Mouse (Mus musculus) midbrain, embryonic 16.5 days (tissue): ENCODE measurements at regions not wholly inside any gene's neighbourhood (a gene's known extent, or its start where the extent isn't known, plus 50 kb on each side); places are given as distances from the start of the nearest gene placed in this dataset.

Source experiments
- ATAC-seq: fragments of 200-750 bp; cut with Nextera tagmentation; 2 replicates; pipeline ENCODE4 v1.8.0; 2017; ENCODE audit warnings: moderate TSS enrichment
- H3K27ac ChIP-seq: fragments of 300-500 bp; sonication (generic); 2 replicates; pipeline ENCODE4 v1.5.1; 2014; ENCODE audit warnings: mild to moderate bottlenecking, low read length, mixed read lengths
- H3K27me3 ChIP-seq: fragments of 300-500 bp; sonication (generic); 2 replicates; pipeline ENCODE4 v1.6.1; 2014; ENCODE audit warnings: low read depth, low read length, mixed read lengths; ENCODE audit not compliant: control insufficient read depth, insufficient read depth
- H3K36me3 ChIP-seq: fragments of 300-500 bp; sonication (generic); 2 replicates; pipeline ENCODE4 v1.6.1; 2014; ENCODE audit warnings: mild to moderate bottlenecking, low read length, moderate library complexity, mixed read lengths; ENCODE audit not compliant: control insufficient read depth, insufficient read depth
- H3K4me1 ChIP-seq: fragments of 300-500 bp; sonication (generic); 2 replicates; pipeline ENCODE4 v1.6.1; 2014; ENCODE audit warnings: mild to moderate bottlenecking, low read length, mixed read lengths; ENCODE audit not compliant: control insufficient read depth, insufficient read depth
- H3K4me2 ChIP-seq: fragments of 300-500 bp; sonication (generic); 2 replicates; pipeline ENCODE4 v1.6.1; 2014; ENCODE audit warnings: mild to moderate bottlenecking, low read length, mixed read lengths
- H3K4me3 ChIP-seq: fragments of 300-500 bp; sonication (generic); 2 replicates; pipeline ENCODE4 v1.5.1; 2014; ENCODE audit warnings: low read depth, mild to moderate bottlenecking, low read length, moderate library complexity, mixed read lengths
- H3K9ac ChIP-seq: fragments of 300-500 bp; sonication (generic); 2 replicates; pipeline ENCODE4 v1.6.1; 2014; ENCODE audit warnings: low read depth, low read length, mixed read lengths
- H3K9me3 ChIP-seq: fragments of 300-500 bp; sonication (generic); replicated peaks from 2 replicates; pipeline ENCODE4 v1.6.1; 2014; ENCODE audit warnings: mild to moderate bottlenecking, low read length, mixed read lengths; ENCODE audit not compliant: control insufficient read depth, poor library complexity, severe bottlenecking
- WGBS: fragments of 180-500 bp; shearing (Covaris S2); extraction: QIAGEN DNeasy Blood & Tissue Kit; methylation state at CpG from one replicate; pipeline ENCODE4 v1.1.7; 2014; 5-methylcytosine and 5-hydroxymethylcytosine counted together

DNA sequence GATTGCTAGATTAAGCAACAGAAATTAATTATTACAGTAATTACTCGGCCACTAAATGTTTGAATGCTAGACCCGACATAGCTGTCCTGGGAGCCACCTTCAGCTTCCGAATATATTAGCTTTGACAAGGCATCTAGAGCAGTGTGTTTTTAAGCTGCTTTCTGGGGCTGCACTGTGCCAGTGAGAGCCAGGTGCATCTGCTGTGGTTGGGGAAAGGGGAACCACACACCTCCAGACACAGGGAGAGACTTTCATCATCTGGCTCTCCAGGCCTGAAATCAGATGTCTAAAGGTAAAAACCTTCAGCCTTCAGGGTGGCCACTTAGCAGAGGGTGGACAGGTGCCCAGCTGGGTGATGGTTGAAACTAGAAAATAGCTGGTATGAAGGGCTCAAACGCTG, 171.4 kb downstream of the Ttc8 start:
- Histone ChIP-seq H3K4me3 (no peak overlapping the region), H3K4me1 (peaks cover 14% of the 10 kb centered on the region), H3K27me3 (no peaks in the 10 kb centered on the region; the same call in 1 of the 2 replicates), H3K9ac (no peak overlapping the region), H3K4me2 (no peak overlapping the region), H3K9me3 (no peaks in the 10 kb centered on the region), H3K27ac (no peak overlapping the region), H3K36me3 (no peaks in the 10 kb centered on the region)
- WGBS, result 58% methylated on average over 4 of the region's 4 CpGs
- ATAC-seq, result no peak

DNA sequence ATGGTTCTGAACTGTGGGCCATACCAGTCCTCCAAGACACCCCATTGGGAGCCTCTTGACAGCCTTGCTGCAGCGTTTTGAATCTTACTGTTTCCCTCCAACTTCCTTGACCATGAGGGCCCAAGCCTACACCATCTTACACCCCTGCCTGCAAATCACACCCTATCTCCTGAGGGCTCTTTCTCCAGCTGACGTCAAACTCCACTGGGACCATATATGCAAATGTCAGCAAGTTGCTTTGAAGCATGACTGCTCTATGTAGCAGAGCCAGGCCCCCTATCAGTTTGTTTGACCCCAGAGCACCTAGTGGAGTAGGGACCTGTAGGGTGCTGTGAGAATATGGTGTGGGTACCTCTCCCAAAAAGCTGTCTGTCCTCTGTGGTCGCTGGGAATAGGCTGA, 172.8 kb downstream of the Ttc8 start:
- 74% methylated on average over 3 of the region's 3 CpGs for WGBS
- Histone ChIP-seq H3K4me3 (no peak overlapping the region), H3K4me1 (peaks cover 1% of the 10 kb centered on the region), H3K36me3 (no peaks in the 10 kb centered on the region), H3K27me3 (no peaks in the 10 kb centered on the region; the same call in 1 of the 2 replicates), H3K9ac (no peak overlapping the region), H3K27ac (no peak overlapping the region), H3K4me2 (no peak overlapping the region), H3K9me3 (no peaks in the 10 kb centered on the region)
- no peak for ATAC-seq

DNA sequence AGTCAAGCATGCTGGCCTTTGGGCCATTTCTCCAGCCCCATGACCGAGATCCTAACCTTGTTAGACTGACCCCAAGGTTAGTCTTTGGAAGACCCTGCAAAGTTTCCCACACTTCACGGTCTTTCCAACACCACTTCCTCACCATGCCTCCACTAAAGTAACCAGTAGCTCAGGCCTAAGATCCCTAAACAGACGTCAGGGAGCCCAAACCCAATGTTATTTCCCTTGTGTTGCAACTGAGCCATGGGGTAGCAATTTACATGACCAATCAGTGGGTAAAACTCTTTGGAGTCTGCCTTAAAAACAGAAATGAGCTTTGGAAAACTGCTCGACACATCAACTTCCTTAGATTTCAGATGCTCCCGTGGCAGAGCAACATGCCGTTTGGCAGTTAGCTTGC, 173.6 kb downstream of the Ttc8 start:
- Histone ChIP-seq H3K36me3 (no peaks in the 10 kb centered on the region), H3K9ac (no peak overlapping the region), H3K4me2 (no peak overlapping the region), H3K27me3 (no peaks in the 10 kb centered on the region; the same call in 1 of the 2 replicates), H3K4me3 (no peak overlapping the region), H3K4me1 (no peaks in the 10 kb centered on the region), H3K9me3 (no peaks in the 10 kb centered on the region), H3K27ac (no peak overlapping the region)
- 91% methylated on average over 6 of the region's 6 CpGs for WGBS
- ATAC-seq, result no peak

DNA sequence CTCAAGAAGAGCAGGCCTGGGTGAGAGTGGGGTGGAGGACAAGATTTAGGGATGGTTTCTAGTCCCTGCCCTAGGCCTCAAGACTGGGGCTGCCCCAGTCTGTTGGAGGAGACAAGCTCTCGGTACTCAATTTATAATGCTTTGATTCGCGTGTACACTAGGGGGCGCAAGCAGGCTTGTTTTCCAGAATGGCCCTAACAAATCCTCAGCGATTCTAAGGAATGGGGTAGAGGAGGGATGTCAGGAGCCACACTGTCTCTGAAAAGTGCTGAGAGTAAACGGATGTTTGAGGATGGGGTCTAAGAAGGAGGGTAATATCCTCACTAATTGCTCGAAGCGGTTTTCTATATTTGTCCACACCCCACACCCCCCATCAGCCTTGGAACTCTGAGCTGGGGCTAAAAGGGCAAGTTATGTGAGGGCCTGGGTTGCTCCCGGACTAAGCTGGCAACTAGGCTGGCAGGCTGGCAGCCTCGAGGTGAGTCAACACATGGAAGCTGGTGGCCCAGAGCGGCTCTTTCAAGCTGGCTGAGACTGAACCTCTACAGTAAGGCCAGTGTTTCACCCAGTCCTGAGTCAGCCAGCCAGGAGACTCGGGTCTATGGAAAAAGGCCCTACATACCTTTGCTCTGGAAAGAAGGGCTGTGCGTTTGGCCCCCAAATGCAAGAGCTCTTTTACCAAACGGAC, 176.7 kb downstream of the Ttc8 start:
- WGBS, result 36% methylated on average over 14 of the region's 14 CpGs

DNA sequence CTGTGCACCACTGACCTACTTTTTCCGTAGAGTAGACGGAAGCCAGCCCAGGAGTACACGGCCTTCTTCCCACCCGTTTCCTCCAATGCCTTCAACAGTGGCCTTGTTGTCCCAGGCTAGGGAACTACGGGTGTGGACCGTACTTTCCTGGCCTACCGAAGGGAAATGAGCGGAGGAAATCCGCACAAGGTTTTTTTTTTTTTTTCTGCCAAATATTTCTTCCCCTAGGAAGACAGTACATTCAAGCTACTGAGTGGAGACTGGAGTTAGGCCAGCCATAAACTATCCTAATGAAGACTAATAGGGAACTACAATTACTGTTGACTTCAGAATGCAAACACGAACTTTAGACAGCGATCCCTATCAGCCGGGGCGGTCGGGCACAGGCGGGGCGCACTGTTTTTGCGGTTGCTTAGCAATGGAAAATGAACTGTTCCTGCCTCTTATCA, 177.3 kb downstream of the Ttc8 start:
- no peak overlapping the region for H3K4me3 ChIP-seq
- H3K36me3 ChIP-seq, result no peaks in the 10 kb centered on the region
- 91% methylated on average over 17 of the region's 17 CpGs for WGBS
- ATAC-seq, result no peak
- H3K4me2 ChIP-seq, result no peak overlapping the region
- no peak overlapping the region for H3K9ac ChIP-seq
- no peaks in the 10 kb centered on the region for H3K4me1 ChIP-seq
- no peak overlapping the region for H3K27ac ChIP-seq
- H3K27me3 ChIP-seq, result no peaks in the 10 kb centered on the region; the same call in 1 of the 2 replicates
- 0 out of 2 replicates have a peak, but pooled peaks cover 2% of the 10 kb centered on the region for H3K9me3 ChIP-seq

More for the DNA sequence above, 176.7 kb downstream of the Ttc8 start:
- no peak overlapping the region for H3K4me2 ChIP-seq
- no peak overlapping the region for H3K4me3 ChIP-seq
- H3K4me1 ChIP-seq, result no peaks in the 10 kb centered on the region
- H3K36me3 ChIP-seq, result no peaks in the 10 kb centered on the region
- ATAC-seq, result peak; percentile 76; the same call in 1 of the 2 replicates
- no peak overlapping the region for H3K27ac ChIP-seq
- 0 out of 2 replicates have a peak, but pooled peaks cover under 1% of the 10 kb centered on the region for H3K9me3 ChIP-seq
- no peak overlapping the region for H3K9ac ChIP-seq
- no peaks in the 10 kb centered on the region; the same call in 1 of the 2 replicates for H3K27me3 ChIP-seq

DNA sequence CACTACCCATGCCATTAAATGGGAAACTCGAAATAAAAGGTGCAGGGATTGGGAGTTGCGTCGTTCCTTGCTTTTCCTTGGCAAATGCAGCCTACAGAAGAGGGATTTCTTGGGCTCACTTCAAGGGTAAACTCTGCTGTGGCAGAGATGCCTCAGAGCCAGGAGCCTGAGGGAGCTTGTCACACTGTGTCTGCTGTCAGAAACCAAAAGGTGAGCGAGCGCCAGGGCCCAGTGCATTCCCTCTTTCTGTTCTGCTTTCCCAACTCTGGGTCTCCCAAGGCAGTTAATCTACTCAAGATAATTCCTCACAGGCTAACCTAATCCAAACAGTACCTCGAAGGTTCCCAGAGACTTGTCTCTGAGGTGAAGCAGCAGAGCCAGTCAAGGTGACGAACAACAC, 179.5 kb downstream of the Ttc8 start:
- ATAC-seq, result no peak
- H3K9me3 ChIP-seq, result peaks cover 2% of the 10 kb centered on the region; the same call in 1 of the 2 replicates
- H3K4me3 ChIP-seq, result no peak overlapping the region
- H3K27ac ChIP-seq, result no peak overlapping the region
- no peaks in the 10 kb centered on the region for H3K4me1 ChIP-seq
- H3K4me2 ChIP-seq, result no peak overlapping the region
- WGBS, result 83% methylated on average over 7 of the region's 7 CpGs
- H3K9ac ChIP-seq, result no peak overlapping the region
- H3K36me3 ChIP-seq, result no peaks in the 10 kb centered on the region
- no peaks in the 10 kb centered on the region for H3K27me3 ChIP-seq

DNA sequence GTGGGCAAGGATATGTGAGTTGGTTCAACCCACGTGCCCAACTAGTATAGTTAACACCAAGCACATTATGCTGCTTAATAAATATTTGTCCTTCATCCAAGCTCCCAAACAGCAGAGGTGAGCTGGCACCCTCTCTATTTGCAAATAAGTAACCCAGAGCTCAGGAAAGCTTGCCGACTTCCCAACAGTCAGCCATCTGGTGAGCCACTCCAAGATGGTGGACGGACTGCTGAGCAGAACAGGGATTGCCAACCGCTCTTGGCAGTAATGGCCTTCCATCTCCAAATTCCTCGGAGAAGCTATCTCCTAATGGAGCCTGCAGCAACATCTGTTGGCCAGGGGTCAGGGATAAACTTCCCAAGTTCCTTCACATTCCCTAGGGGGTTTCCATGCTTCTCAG, 188.2 kb downstream of the Ttc8 start:
- H3K9me3 ChIP-seq, result peaks cover 3% of the 10 kb centered on the region; the same call in 1 of the 2 replicates
- H3K9ac ChIP-seq, result no peak overlapping the region
- H3K27ac ChIP-seq, result no peak overlapping the region

DNA sequence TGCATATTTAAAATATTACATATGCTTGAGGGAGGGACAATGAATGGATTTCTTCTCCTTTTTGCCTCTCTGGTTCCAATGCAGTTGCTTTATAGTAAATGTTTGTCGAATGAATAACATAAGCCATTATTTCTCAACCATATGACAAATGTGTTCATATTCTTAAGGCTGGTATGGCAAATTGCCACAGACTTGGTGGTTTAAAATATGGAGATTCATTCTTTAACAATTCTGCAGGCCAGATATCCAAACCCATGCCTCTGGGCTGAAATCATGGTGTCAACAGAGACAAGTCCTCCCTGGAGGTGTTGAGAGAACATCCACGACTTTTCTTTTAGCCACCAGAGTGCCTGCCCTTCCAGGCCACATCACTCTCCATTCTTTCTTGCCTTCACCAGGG, 193.4 kb downstream of the Ttc8 start:
- no peak for ATAC-seq
- H3K4me2 ChIP-seq, result no peak overlapping the region
- no peak overlapping the region for H3K9ac ChIP-seq
- no peak overlapping the region for H3K27ac ChIP-seq
- no peak overlapping the region for H3K4me3 ChIP-seq
- 82% methylated on average over 2 of the region's 2 CpGs for WGBS
- H3K9me3 ChIP-seq, result peaks cover 2% of the 10 kb centered on the region; the same call in 1 of the 2 replicates
- no peaks in the 10 kb centered on the region for H3K36me3 ChIP-seq
- H3K27me3 ChIP-seq, result no peaks in the 10 kb centered on the region
- no peaks in the 10 kb centered on the region; the same call in 1 of the 2 replicates for H3K4me1 ChIP-seq

More for the DNA sequence above, 188.2 kb downstream of the Ttc8 start:
- Histone ChIP-seq H3K4me1 (no peaks in the 10 kb centered on the region), H3K36me3 (no peaks in the 10 kb centered on the region), H3K4me2 (no peak overlapping the region), H3K4me3 (no peak overlapping the region), H3K27me3 (no peaks in the 10 kb centered on the region)
- no peak for ATAC-seq
- WGBS, result 94% methylated on average over 5 of the region's 5 CpGs

DNA sequence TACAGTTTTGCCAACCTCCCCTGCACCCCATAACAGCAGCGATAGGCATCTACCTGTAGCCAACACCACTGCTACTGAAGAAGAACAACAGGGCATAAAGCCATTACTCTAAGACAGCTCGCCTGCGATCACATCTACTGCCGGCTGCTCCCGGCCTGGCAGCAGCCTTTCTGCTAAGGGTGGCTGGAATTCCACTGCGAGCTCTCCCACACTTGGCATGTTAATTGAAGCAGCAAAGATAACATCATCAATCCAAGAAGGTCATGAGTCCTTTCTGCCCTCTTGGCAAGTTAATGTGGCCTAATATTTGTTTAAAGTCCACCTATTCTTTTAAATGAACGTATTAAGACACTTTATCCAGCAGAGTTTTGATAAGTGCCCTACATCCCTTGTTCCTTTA, 196.1 kb downstream of the Ttc8 start:
- no peak overlapping the region for H3K9ac ChIP-seq
- no peak for ATAC-seq
- no peaks in the 10 kb centered on the region; the same call in 1 of the 2 replicates for H3K4me1 ChIP-seq
- no peak overlapping the region for H3K4me3 ChIP-seq
- H3K9me3 ChIP-seq, result peaks cover 4% of the 10 kb centered on the region; the same call in 1 of the 2 replicates
- H3K4me2 ChIP-seq, result no peak overlapping the region
- WGBS, result 67% methylated on average over 7 of the region's 7 CpGs
- no peaks in the 10 kb centered on the region for H3K27me3 ChIP-seq
- no peaks in the 10 kb centered on the region for H3K36me3 ChIP-seq
- no peak overlapping the region for H3K27ac ChIP-seq
